Mouse (Mus musculus) E14TG2a.4 (cell line): ENCODE results near the gene Dock4.
A peak's percentile ranks its signal among the peaks of the same experiment; 100 is the strongest.

Source experiments
- H3K27me3 ChIP-seq: 2 replicates; pipeline ENCODE4 v1.6.1; 2014; ENCODE audit warnings: low read length, control low read depth; ENCODE audit not compliant: insufficient read depth
- H3K36me3 ChIP-seq: 2 replicates; pipeline ENCODE4 v1.6.1; 2014; ENCODE audit warnings: low read length, control low read depth; ENCODE audit not compliant: insufficient read depth
- H3K4me1 ChIP-seq: replicated peaks from 2 replicates; pipeline ENCODE4 v1.6.1; 2014; ENCODE audit warnings: low read depth, low read length, control low read depth
- H3K4me3 ChIP-seq: replicated peaks from 2 replicates; pipeline ENCODE4 v1.5.1; 2014; ENCODE audit warnings: mild to moderate bottlenecking, low read length
- H3K9me3 ChIP-seq: 2 replicates; pipeline ENCODE4 v1.6.1; 2014; ENCODE audit warnings: low read length, control low read depth
- CTCF ChIP-seq: conservative IDR thresholded peaks from 2 replicates; pipeline ENCODE4 v1.5.1; 2014; ENCODE audit warnings: low read length
- NANOG ChIP-seq: IDR thresholded peaks from 2 replicates; pipeline ENCODE4 v1.6.1; 2014; ENCODE audit warnings: borderline replicate concordance, low read length, mixed read lengths
- POU5F1 ChIP-seq: IDR thresholded peaks from 2 replicates; pipeline ENCODE4 v1.6.1; 2014; ENCODE audit warnings: low read length, borderline replicate concordance

The Dock4 gene

DNA sequence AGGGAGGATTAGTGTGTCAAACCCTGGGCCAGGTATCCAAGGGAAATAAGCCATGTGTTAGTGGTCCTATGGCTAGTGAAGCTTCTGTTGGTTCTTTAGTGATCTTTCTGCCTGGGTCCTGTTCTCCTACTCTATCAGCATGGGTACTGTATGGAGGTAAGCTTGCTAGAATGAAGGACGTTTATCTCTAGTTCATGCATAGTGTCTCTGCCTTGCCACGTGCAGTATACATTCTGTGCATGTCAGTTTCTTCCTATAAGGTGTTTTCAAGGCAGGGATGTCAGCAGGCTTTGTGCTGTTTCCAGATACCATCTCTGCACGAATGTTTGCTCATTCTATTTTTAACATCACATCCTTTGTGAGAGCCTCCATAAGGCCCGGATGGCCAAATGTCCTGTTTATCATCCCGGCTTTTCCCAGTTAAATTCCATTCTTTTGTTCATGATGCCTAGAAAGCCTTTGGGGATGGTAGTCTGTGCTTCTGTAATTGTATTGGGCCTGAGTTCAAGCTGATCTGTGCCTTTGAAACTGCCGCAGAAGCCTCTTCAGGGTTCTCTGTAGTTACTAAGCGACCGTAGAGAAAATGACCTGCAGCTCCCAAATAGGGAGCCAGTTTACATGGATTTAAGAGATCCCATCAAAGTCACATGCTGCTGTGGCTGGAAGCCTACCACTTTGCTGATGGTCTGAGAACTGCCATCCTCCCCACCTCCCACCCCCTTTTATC, 66.1 kb downstream of the Dock4 start:
- Histone ChIP-seq H3K4me3 (no peak overlapping the region), H3K9me3 (no peaks in the 10 kb centered on the region), H3K27me3 (no peaks in the 10 kb centered on the region), H3K36me3 (no peaks in the 10 kb centered on the region), H3K4me1 (peaks cover 33% of the 10 kb centered on the region)
- TF ChIP-seq POU5F1 (no peak), NANOG (no peak), CTCF (no peak)

DNA sequence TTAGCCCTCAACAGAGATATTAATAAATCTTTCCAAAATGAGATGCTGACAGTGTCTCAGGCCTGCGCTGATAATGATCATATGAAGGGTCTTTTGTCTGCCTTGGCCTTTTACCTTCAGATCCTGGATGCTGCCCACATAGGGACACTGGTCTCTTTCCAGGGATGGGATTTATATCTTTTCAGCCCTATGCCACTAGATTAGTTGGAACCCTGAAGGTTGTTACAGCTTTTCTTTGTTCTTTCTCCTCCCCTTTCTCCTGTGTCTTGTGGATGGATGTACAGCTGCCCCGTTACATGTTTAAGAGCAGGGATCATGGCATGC, 66.6 kb downstream of the Dock4 start:
- Histone ChIP-seq H3K4me3 (no peak overlapping the region), H3K27me3 (no peaks in the 10 kb centered on the region), H3K9me3 (no peaks in the 10 kb centered on the region), H3K4me1 (peaks cover 28% of the 10 kb centered on the region), H3K36me3 (no peaks in the 10 kb centered on the region)
- TF ChIP-seq NANOG (no peak), POU5F1 (no peak), CTCF (no peak)

DNA sequence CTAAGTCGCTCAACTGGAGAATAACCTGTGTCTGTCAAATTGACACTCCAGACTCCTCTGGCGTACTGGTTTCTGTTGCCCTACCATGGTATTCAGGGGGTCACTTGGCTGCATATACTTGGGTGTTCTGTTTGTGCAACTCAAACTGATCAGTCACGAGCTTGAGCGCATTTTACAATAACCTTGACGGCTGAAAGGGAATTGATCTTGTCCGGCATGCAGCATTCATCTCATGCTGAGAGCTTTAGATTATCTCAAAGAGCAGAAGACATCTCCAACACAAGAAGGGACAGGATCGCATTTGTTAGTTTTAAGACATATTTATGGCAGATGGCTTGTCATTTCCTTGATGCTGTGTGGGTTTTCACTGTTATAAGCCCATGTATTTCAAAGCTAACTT, 67.2 kb downstream of the Dock4 start:
- Histone ChIP-seq H3K4me1 (peaks cover 22% of the 10 kb centered on the region), H3K36me3 (no peaks in the 10 kb centered on the region), H3K27me3 (no peaks in the 10 kb centered on the region), H3K4me3 (no peak overlapping the region), H3K9me3 (no peaks in the 10 kb centered on the region)
- TF ChIP-seq NANOG (0 out of 2 replicates have a peak, but pooled peaks have one; percentile 41), CTCF (no peak)

DNA sequence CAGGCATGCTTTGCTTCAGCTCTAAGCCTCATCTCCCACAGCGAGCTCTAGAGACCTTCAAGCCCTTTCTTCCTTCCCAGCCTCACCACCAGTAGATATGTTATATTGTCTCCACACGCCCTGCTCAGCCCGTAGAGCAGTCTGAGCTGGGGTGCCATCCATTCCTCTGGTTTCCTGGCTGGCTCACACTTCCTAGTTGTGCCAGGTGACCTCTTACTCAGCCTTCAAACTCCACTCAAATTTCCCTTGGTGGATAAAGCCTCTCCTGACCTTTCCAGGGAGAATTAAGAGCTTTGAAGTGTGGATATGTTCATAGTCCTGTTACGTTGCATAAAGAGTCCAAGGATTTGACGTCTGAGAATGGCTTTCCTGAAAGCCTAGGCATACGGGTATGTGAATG, 68.3 kb downstream of the Dock4 start:
- TF ChIP-seq POU5F1 = no peak
- no peak for TF ChIP-seq CTCF
- TF ChIP-seq NANOG = no peak
- Histone ChIP-seq H3K4me3 (no peak overlapping the region), H3K9me3 (no peaks in the 10 kb centered on the region), H3K4me1 (peaks cover 12% of the 10 kb centered on the region), H3K27me3 (no peaks in the 10 kb centered on the region), H3K36me3 (no peaks in the 10 kb centered on the region)

DNA sequence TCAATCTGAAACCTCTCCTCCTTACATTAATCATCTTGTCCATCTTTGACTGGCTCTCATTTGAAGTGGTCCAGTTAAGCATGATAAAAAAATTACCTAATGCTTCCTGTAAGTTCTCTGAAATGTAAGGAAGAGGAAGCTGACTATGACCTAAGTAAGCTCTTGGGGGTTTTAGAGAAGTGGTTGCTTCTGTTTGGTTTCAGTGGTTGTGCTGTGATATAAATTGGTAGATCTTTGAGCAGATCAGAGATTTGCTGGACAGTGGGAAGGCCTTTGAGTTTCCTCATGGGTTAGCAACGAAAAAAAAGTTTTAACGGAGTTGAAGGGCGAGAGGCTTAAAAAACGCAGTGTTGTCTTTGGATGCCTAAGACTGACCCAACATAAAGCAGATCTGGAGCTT, 76.7 kb downstream of the Dock4 start:
- H3K36me3 ChIP-seq = no peaks in the 10 kb centered on the region
- H3K4me3 ChIP-seq = no peak overlapping the region
- H3K27me3 ChIP-seq = no peaks in the 10 kb centered on the region
- TF ChIP-seq POU5F1 (no peak), NANOG (no peak), CTCF (no peak)
- no peaks in the 10 kb centered on the region for H3K9me3 ChIP-seq
- no peaks in the 10 kb centered on the region for H3K4me1 ChIP-seq

DNA sequence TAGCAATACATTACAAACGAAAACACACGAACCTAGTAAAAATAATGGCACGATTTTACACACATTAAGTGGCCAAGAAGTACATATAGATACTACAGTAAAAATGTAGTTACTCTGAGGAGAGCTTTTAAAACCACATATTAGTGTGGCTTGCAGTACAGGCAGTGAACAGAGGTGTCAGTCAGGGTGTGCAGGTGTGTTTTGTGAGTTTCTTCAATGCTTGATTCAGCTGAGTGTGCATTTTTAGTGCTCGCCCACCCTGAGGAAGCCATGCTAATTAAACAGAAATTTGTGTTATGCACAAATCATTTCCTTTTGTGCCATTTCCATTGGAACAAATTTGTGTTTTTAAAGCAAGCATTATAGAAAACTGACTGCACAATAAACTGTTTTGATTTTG, 77.3 kb downstream of the Dock4 start:
- H3K4me1 ChIP-seq = no peaks in the 10 kb centered on the region
- no peaks in the 10 kb centered on the region for H3K27me3 ChIP-seq
- no peaks in the 10 kb centered on the region for H3K9me3 ChIP-seq
- no peak overlapping the region for H3K4me3 ChIP-seq
- H3K36me3 ChIP-seq = no peaks in the 10 kb centered on the region
- TF ChIP-seq POU5F1 = no peak

DNA sequence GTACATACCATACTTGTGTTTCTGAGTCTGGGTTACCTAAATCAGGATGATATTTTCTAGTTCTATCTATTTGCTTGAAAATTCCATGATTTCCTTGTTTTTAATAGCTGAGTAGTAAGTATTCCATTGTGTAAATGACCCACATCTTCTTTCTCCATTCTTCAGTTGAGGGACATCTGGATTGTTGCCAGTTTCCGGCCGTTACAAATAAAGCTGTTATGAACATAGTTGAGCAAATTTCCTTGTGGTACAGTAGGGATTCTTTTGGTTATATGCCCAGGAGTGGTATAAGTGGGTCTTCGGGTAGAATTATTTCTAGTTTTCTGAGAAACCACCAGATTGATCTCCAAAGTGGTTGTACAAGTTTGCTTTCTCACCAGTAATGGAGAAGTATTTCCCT, 79.3 kb downstream of the Dock4 start:
- TF ChIP-seq CTCF = no peak
- TF ChIP-seq NANOG = no peak
- TF ChIP-seq POU5F1 = no peak
- Histone ChIP-seq H3K36me3 (no peaks in the 10 kb centered on the region), H3K27me3 (no peaks in the 10 kb centered on the region), H3K4me1 (no peaks in the 10 kb centered on the region), H3K9me3 (no peaks in the 10 kb centered on the region), H3K4me3 (no peak overlapping the region)

DNA sequence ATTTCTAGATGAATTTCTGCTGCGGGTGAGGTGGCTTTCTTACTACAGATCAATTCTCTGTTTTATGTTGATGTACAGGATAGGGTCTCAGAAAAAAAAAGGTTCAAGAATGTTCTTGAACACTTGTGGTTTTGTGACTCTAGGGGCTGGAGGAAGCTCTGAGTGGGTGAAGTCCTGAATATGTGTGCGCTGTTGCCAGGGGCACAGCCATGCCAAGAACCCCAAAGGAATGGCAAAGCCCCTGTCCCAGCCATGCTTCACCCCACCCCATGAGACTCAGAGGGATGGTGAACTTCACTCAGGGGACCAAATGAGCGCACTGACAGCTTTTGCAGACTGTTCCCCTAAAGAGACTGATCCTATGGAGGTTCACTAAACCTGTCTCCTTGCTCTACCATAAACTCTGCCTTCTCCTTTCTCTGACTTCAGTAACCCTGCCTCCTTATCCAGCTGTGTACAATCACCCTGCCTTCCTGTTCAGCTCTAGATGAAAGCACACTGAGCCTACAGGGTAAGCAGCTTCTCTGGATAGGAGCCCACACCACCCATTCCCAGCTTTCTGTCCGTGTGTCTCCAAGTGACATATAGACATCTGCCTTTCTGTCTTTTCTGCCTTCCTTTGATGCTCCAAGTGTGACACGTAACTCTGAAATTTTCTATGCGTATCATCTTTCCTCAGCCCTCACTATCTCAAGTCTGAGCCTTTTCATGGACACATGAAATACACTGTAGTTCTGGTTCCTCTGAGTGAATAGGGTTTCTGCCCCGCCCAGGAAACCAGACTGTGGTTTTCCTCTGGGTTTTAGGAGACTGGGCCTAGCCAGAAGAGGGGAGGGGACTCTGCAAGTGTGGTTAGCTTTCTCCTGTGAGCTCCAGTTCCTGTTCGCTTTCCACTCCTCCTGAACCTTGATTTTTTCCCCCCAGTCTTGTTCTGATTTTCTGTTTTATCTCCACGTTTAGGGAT, 90.2 kb downstream of the Dock4 start:
- Histone ChIP-seq H3K9me3 (no peaks in the 10 kb centered on the region), H3K4me3 (no peak overlapping the region), H3K4me1 (peaks cover 21% of the 10 kb centered on the region), H3K36me3 (no peaks in the 10 kb centered on the region), H3K27me3 (no peaks in the 10 kb centered on the region)
- no peak for TF ChIP-seq NANOG
- TF ChIP-seq CTCF = no peak
- TF ChIP-seq POU5F1 = no peak
